Mouse (Mus musculus): ENCODE measurements around the gene Tescl.

Gene Tescl

DNA sequence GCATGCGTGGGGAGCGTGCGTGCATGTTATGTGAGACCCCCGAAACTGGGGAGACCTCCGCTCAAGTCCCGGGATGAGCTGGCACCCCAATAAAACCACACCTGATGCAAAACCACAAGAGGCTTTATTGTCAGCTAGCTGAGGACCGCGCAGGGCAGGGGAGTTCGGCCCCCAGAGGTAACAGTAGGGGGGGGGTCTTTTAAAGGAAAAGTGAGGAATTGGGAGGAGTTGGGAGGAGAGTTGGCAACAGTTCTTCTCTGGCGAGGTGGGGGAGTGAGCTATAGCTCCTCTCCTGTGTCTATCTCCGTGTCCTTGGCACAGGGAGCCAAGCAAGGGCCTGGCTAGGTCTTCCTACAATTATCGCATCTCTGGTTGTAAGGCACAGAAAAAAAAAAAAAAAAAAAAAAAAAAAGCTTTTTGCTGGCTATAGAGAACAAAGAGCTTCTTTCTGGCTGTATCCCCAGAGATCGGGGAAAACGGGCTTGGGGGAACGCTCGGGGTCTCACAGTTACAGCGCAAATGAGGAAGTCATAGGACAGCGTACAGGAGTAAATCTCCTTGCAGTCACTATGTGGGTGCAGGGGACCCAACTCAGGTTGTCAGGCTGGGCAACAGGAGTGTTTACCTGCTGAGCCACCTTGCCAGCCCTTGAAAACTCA is 33.8 kb downstream of the Tescl start:
- no peak for DNase-seq (ENCODE audit: low spot score in 2 of 2)

DNA sequence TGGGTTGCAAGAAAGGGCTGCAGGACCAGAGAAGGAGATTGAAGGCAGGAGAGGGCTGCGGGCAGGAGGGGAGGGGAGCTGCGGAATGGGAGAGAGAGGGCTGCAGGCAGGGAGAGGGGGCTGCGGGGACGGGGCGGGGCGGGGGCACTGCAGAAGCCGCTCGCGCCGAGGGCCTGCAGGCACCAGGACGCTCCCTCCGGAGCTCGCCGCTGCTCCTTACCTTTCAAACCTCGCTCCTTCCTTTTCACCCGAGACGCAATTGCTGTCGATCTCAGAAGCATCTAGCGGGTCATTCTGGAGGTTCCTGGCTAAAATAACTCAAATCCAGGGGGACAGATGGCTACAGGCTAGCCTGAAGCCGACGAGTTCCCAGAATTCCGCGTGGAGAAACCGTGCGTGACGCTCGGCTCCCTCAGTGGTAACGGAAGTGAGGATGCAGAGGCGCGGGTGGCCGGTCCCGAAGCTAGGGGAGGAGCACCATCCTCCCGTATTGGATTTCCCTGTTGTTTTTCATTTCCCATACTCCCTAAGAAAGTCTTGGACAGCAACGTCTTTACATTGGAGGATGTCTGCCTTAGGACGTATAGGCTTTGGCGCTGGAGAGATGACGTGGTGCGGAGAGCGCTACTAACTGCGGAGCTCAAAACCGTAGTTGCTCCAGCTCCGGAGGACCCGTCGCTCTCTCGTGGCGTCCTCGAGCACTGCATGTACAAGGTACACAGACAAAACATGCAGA is 34.6 kb downstream of the Tescl start:
- peak; percentile 62 to 69 for DNase-seq (ENCODE audit: low spot score in 2 of 2)

DNA sequence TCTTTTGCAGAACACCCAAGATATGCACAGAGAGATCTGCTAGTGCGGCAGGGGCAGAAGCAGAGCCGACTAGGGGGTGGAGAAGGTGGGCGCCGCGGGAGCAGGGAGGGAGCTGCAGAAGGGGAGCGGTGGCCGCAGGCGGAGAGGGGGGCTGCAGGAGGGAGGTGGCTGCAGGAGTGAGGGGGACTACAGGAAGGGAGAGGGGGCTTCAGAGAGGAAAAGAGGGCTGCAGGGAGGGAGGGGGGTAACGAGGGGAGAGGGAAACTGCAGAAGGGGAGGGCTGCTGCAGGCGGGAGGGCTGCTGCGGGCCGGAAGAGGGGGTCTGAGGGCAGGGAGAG is 35.1 kb downstream of the Tescl start:
- DNase-seq (ENCODE audit: low spot score in 2 of 2): no peak

DNA sequence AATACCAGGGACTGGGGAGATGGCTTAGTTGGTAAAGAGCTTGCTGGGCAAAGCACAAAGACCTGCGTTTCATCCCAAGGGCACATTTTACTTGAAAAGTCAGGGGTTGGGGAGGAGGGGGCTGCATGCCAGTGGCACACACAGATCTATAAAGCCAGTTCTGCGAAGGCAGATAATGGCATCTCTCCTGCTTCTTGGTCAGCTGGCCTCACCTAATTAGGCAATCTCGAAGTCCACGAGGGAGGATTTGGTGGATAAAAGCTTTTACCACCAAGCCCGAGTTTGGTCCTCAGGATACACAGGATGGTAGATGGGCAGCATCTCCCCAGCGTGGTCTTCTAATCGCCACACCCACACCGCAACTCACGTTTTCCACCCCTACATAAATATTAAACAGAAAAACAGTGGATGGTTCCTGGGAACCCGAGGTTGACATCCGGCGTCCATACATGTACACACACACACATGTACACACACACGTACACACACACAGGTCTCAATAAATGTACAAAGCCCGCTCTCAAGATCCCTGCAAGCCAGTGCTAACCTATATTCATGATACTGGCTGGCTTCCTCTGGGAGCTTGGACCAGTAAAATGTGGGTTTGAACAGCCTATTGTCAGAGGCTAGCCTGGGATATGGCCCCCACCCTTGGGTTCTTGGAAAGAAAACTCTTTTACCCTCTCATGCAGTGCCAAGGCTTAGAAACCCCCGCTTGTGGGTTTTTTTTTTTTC is 36.2 kb downstream of the Tescl start:
- DNase-seq (ENCODE audit: low spot score in 2 of 2): no peak

DNA sequence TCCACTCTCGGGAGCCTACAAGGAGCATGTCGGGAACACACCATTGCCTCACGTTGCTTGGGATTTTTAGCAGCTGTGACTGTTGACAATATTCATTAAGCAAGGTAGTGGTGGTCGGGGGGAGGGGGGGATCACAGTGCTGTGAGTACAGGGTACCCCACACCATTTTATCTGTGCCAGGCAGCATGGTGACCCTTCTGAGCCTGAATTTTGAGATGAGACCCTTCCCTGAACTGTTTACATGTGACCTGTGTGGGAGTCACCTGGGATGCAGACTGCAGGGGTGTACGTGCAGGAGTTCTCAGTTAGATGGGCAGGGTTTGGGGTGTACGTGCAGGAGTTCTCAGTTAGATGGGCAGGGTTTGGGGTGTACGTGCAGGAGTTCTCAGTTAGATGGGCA is 37.4 kb downstream of the Tescl start:
- no peak for DNase-seq (ENCODE audit: low spot score in 2 of 2)

DNA sequence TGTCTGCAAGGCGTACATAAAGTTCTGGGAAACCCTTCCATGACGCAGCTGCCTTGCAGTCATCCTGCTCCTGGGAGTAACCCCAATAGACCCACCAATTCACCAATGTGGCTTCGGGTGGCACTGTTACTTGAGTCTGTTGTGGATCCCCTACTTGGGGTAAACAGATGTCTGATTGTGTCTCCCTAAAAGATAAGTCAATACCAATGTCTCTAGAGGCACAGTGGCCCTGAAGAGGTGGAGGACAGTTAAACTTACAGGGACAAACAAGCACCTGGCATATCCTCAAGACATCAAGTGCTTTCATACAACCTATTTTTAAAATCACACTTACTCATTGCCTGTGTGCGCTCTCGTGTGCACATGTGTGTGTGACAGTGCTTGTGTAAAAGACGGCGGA is 38.4 kb downstream of the Tescl start:
- DNase-seq (ENCODE audit: low spot score in 2 of 2): no peak

DNA sequence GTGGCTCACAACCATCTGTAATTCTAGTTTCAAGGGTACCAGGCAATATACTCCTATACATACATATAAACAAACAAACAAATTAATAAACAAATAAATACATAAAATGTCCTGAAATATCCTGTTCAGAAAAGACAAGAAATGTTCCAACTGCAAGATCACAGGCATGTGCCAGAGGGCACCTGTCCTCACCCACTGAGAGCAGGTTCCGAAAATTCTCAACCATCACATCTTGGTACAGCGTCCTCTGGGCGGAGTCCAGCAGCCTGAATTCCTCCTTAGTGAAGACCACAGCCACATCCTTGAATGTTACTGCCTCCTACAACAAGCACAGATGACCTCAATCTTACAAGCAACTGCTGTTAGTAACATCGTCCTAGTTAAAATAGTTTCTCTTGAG is 39.0 kb downstream of the Tescl start:
- no peak for DNase-seq (ENCODE audit: low spot score in 2 of 2)

DNA sequence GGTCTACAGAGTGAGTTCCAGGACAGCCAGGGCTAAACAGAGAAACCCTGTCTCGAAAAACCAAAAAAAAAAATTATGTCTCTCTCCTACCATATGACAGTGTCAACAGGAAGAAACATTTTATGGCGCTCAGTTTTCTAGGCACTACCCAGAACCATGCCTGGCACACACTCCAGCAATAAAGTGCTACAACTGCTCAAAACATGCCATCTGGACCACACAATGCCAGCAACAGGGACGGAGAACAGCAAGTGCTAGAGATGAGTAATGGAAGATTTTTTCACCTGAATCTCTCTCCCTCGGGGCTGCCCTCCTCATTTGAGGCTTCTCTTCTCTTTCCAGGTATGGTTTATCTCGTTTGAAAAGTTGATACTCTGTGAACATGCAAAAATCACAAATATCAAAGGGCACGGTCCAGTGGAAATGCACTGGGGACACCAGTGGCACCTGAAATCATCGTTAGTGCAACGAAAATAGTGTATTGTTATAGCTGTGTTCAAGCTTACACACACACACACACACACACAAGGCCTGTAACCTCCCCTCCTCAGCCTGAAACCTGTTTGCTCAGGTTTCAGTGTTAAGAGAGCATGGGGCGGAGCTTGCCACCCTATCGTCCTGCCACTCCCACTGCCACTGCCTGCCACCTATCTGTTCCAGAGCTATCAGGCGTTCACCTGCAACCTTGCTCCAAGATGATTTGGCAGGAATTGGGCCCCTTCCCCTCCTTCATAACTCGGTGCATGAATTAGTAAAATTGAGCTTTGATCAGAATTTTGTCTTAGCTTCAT is 40.5 kb downstream of the Tescl start:
- no peak for DNase-seq (ENCODE audit: low spot score in 2 of 2)

DNA sequence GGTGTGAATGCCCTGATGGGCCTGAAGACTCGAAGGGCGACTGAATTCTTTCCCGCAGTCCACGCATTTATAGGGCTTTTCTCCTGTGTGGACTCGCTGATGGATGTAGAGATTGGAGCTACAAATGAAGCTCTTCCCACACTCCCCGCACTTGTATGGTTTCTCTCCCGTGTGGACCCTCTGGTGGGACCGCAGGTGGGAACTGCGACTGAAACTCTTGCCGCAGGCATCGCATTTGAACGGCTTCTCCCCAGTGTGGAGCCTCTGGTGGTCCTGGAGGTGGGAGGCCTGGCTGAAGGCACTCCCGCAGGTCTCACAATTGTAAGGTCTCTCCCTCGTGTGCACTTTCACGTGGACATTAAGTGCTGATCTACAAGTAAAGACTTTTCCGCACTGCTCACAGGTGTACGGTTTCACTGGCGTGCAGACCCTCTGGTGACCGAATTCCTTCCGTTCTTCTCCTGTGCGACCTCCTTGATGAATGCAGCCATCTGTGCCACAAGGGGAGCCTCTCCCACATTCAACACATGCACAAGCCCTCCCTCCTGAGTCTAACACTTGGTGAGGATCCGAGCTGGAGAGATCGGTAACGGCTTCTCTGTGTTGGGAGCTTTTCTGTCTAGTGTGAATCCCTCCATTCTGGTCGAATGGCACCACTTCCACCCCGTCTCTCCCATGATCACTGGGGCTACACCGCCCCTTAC is 42.2 kb downstream of the Tescl start:
- no peak for DNase-seq (ENCODE audit: low spot score in 2 of 2)

DNA sequence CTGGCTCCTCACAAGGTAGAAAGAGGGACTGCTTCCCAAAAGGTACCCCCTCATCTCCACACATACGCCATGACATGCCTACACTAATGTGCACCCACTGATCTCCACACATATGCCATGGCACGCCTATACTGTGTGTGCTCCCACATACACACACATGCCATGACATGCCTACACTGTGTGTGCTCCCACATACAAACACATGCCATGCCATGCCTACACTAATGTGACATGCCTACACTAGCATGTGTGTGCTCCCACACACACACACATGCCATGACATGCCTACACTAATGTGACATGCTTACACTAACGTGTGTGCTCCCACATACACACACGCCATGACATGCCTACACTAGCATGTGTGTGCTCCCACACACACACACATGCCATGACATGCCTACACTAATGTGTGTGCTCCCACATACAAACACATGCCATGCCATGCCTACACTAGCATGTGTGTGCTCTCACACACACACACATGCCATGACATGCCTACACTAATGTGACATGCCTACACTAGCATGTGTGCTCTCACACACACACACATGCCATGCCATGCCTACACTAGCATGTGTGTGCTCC is 43.5 kb downstream of the Tescl start:
- no peak for DNase-seq (ENCODE audit: low spot score in 2 of 2)

DNA sequence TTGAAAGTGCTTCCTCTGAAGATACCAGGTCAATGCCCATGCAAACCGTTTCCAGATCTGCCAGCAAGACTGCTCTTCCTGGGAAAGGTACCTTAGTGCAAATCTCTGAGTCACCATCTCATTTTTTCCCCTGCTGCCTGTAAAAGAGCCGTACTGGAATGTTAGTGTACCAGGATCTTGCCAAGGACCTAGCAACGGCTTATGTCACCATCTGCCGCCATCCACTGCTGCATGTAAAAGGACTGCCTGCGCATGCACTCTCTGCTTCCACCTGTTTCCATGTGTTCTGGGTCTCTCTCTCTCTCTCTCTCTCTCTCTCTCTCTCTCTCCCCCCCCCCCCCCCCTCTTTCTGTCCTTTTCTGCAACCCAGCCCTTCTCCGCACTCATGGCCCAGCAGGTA is 45.2 kb downstream of the Tescl start:
- DNase-seq (ENCODE audit: low spot score in 2 of 2): no peak

DNA sequence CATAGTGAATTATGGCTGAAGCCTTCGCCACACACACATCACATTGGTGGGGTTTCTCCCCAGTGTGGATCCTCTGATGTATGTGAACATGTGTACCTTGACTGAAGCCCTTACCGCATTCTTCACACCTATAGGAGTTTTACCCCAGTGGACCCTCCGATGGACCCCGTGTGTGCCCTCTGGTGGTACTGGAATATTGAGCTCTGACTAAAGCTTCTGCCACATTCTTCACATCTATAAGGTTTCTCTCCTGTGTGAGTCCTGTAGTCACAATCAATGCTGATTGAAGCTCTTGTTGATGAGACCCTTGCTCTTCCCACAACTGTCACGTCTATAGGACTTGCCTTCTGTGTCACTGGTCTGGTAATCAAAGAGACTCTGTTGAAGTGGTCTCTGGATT is 46.1 kb downstream of the Tescl start:
- no peak for DNase-seq (ENCODE audit: low spot score in 2 of 2)

DNA sequence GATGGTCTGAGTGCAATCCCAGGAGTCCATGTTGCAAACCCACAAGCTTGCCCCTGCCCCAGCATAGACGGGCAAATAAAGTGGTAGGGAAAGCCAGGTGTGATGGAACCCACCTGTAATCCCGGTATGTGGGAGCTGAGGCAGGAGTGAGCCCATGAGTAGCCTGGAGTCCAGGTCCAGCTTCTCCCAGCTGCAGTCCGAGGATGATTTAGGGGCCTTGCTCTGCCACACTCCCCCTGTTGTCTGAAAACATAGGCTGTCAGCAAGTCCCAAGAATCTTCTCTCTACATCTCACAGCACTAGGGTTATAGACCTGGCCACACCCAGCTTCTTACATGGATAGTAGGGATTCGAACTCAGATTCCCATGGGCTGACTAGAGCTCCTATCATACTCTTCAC is 46.8 kb downstream of the Tescl start:
- no peak for DNase-seq (ENCODE audit: low spot score in 2 of 2)

DNA sequence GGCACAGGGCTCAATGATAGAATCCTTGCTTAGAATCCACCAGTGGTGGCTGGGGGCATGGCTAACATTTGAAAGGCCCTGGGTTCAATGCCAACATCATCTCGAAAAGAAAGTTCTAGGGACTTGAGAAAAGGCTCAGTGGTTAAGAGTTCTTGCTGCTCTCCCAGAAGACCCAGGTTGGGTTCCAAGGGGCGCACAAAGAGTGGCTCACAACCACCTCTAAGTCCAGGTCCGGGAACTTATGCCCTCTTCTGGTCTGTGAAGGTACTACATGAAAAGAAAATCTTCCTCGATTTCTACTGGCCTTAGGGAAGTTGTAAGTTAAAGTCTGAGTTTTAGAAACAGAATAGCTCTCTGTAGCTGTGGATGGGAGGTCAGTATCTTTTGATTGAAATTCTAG is 47.6 kb downstream of the Tescl start:
- no peak for DNase-seq (ENCODE audit: low spot score in 2 of 2)

Measured in urinary bladder, postnatal 36 days (tissue).